8 mouse cellular contexts compared by ENCODE assay signal in genomic region chr12:95695834-95696521, GRCm38 (mm10). TPM values are rescaled to one million over a fixed set of nuclear protein-coding genes. Genes with fewer than 3 reads are reported as not detected.
DNase-seq lines count a peak whose midpoint lies in the region; ATAC-seq and TF ChIP-seq lines count a peak whose summit lies in the region.

No protein-coding gene starts in this region.

- ATAC-seq in heart, embryonic 13.5 days (ENCODE audit: extremely low read depth, insufficient number of reproducible peaks, low FRiP score, low TSS enrichment), result no peak
- no peak for ATAC-seq in forebrain, postnatal 0 days
- peak; percentile 10; the same call in 1 of the 2 replicates for ATAC-seq in liver, postnatal 0 days
- ATAC-seq in megakaryocyte progenitor cell, adult 5-6 weeks (replicated peaks; ENCODE audit: poor library complexity), result no peak
- no peak for ATAC-seq in monocyte, adult 5-6 weeks (replicated peaks; ENCODE audit: insufficient number of reproducible peaks, low FRiP score, low TSS enrichment, poor library complexity, severe bottlenecking)

- H3K9ac ChIP-seq in heart, embryonic 13.5 days, result peak overlapping the region; percentile 97
- peak overlapping the region; percentile 92 for H3K9ac ChIP-seq in forebrain, postnatal 0 days
- no peak overlapping the region for H3K9ac ChIP-seq in liver, postnatal 0 days (replicated peaks)

- H3K9me3 ChIP-seq in heart, embryonic 13.5 days, result no peaks in the 10 kb centered on the region
- H3K9me3 ChIP-seq in forebrain, postnatal 0 days (ENCODE audit: low read length), result no peaks in the 10 kb centered on the region
- H3K9me3 ChIP-seq in liver, postnatal 0 days (ENCODE audit: low read length), result no peaks in the 10 kb centered on the region

- H3K27me3 ChIP-seq in heart, embryonic 13.5 days (replicated peaks), result no peaks in the 10 kb centered on the region
- no peaks in the 10 kb centered on the region for H3K27me3 ChIP-seq in forebrain, postnatal 0 days (ENCODE audit: insufficient read depth, low read length)
- H3K27me3 ChIP-seq in liver, postnatal 0 days (ENCODE audit: insufficient read depth, low read length), result peaks cover 66% of the 10 kb centered on the region

- peak overlapping the region; percentile 97 for H3K27ac ChIP-seq in heart, embryonic 13.5 days (replicated peaks)
- peak overlapping the region; percentile 94 for H3K27ac ChIP-seq in forebrain, postnatal 0 days (ENCODE audit: low read depth, low read length)
- no peak overlapping the region for H3K27ac ChIP-seq in liver, postnatal 0 days (ENCODE audit: low read depth)

- no peak for TF ChIP-seq EP300 in liver, postnatal 0 days (IDR thresholded peaks at IDR 0.05; ENCODE audit: low read depth)

- H3K4me3 ChIP-seq in heart, embryonic 13.5 days, result peak overlapping the region; percentile 77
- peak overlapping the region; percentile 86 for H3K4me3 ChIP-seq in forebrain, postnatal 0 days (ENCODE audit: low read depth, low read length)
- H3K4me3 ChIP-seq in liver, postnatal 0 days (ENCODE audit: low read depth, low read length), result peak overlapping the region; percentile 43

- WGBS in heart, embryonic 13.5 days, result under 1% methylated on average over 28 of the region's 28 CpGs
- 2% methylated on average over 26 of the region's 28 CpGs for WGBS in forebrain, postnatal 0 days
- under 1% methylated on average over 28 of the region's 28 CpGs for WGBS in liver, postnatal 0 days (ENCODE audit: insufficient replicate concordance)

- peak overlapping the region; percentile 86 for H3K4me2 ChIP-seq in heart, embryonic 13.5 days
- peak overlapping the region; percentile 74 for H3K4me2 ChIP-seq in forebrain, postnatal 0 days (ENCODE audit: low read depth)
- peak overlapping the region; percentile 74 for H3K4me2 ChIP-seq in liver, postnatal 0 days (ENCODE audit: low read depth, low read length)

- no peak; the same call in 1 of the 2 replicates for TF ChIP-seq CTCF in forebrain, postnatal 0 days (IDR thresholded peaks at IDR 0.05; ENCODE audit: low read depth)
- TF ChIP-seq CTCF in liver, postnatal 0 days (IDR thresholded peaks at IDR 0.05; ENCODE audit: low read depth), result no peak

- H3K4me1 ChIP-seq in heart, embryonic 13.5 days, result peaks cover 45% of the 10 kb centered on the region
- H3K4me1 ChIP-seq in forebrain, postnatal 0 days (ENCODE audit: insufficient read depth), result no peaks in the 10 kb centered on the region; the same call in 1 of the 2 replicates
- H3K4me1 ChIP-seq in liver, postnatal 0 days (ENCODE audit: insufficient read depth), result peaks cover 3% of the 10 kb centered on the region; the same call in 1 of the 2 replicates

- no peaks in the 10 kb centered on the region for H3K36me3 ChIP-seq in heart, embryonic 13.5 days
- H3K36me3 ChIP-seq in forebrain, postnatal 0 days (ENCODE audit: insufficient read depth), result no peaks in the 10 kb centered on the region
- H3K36me3 ChIP-seq in liver, postnatal 0 days (replicated peaks; ENCODE audit: insufficient read depth, low read length), result no peaks in the 10 kb centered on the region

- DNase-seq in heart, adult 8-10 months (ENCODE audit: low spot score), result no peak
- peak; percentile 8 for DNase-seq in NIH3T3 (ENCODE audit: low read depth)
- no peak for DNase-seq in forebrain, postnatal 0 days
- no peak for DNase-seq in liver, postnatal 0 days
- DNase-seq in spleen, adult 18-20 months, result no peak

RNA-seq across cellular contexts. Expression of gene Flrt2, which starts 4.0 kb away (rescaled TPM):
- polyA plus RNA-seq in heart, embryonic 13.5 days (2015; fragmentation: Nextera tagmentation; extraction: Ambion mirVana), result 24.4 and 26.5 TPM in 2 replicates
- 1 to 10 TPM; 5.9 to 8.0 (median 6.1) TPM for total RNA-seq in heart, adult 8-10 months (2022)
- total RNA-seq in forebrain, postnatal 0 days (2014; rRNA removed), result 49.5 and 67.4 TPM in 2 replicates
- 13.0 and 16.9 TPM in 2 replicates for polyA plus RNA-seq in forebrain, postnatal 0 days (2015; fragmentation: Nextera tagmentation; extraction: Ambion mirVana)
- 0.46 and 0.48 TPM in 2 replicates for polyA plus RNA-seq in liver, postnatal 0 days (2015; fragmentation: Nextera tagmentation; extraction: Ambion mirVana)
- total RNA-seq in megakaryocyte progenitor cell, adult 5-6 weeks (2015), result not detected in 2 replicates
- total RNA-seq in megakaryocyte progenitor cell, adult 5-6 weeks (2017), result not detected in 2 replicates
- total RNA-seq in monocyte, adult 5-6 weeks (2017), result not detected in 3 replicates
